10 mouse cellular contexts compared by ENCODE assay signal in the genomic region with DNA sequence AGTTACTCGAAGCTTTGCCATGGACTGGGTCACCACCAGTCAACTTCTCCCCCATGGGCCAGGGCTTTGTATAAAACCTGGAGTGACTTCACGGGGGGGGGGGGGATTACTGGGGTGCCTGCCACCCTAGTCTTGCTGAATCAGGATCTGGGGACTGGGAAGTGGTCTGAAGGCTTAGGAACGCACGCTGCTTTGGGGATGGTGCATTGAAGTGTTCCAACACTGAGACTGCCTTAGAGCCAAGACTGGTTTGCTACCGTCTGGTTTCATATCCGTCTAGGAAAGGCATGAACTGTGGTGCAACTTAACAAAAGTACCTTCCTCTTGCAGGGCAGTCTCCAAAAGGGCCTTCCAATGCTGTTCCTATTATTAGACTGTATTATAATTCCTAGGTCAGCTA. TPM values are rescaled to one million over a fixed set of nuclear protein-coding genes. Genes with fewer than 3 reads are reported as not detected.
DNase-seq lines count a peak whose midpoint lies in the region; ATAC-seq lines count a peak whose summit lies in the region.
"Had no signal": no experiment of that assay in that cellular context is flagged by ENCODE, and none has a peak within 500 bp of the region (broad histone marks: within the 10 kb centered on the region; RNA-seq: fewer than 3 reads in every experiment).

No protein-coding gene starts in this region.

- no peak overlapping the region for H3K4me3 ChIP-seq in heart, embryonic 14.5 days (ENCODE audit: control insufficient read depth in 1 of 2, insufficient read depth in 1 of 2, low read depth in 1 of 2, low read length in 2 of 2)
- no peak overlapping the region; the same call in 1 of the 2 replicates for H3K4me3 ChIP-seq in hindbrain, embryonic 12.5 days
- H3K4me3 ChIP-seq in midbrain, embryonic 10.5 days = peak overlapping the region; percentile 83

- no peak for ATAC-seq in heart, embryonic 14.5 days (ENCODE audit: insufficient number of reproducible peaks, insufficient read depth, low FRiP score, low read depth)
- no peak for ATAC-seq in hindbrain, embryonic 12.5 days (ENCODE audit: low FRiP score)

- peak overlapping the region; percentile 69 for H3K4me2 ChIP-seq in heart, embryonic 14.5 days (ENCODE audit: low read length)
- peak overlapping the region; percentile 68 for H3K4me2 ChIP-seq in hindbrain, embryonic 12.5 days (replicated peaks)

- H3K9ac ChIP-seq in heart, embryonic 14.5 days (ENCODE audit: low read length) = 0 out of 2 replicates have a peak overlapping the region, but pooled peaks have one; percentile 27
- H3K9ac ChIP-seq in hindbrain, embryonic 12.5 days = peak overlapping the region; percentile 78; the same call in 1 of the 2 replicates

- H3K27me3 ChIP-seq in heart, embryonic 14.5 days (ENCODE audit: control insufficient read depth, insufficient read depth, low read length) = no peaks in the 10 kb centered on the region
- H3K27me3 ChIP-seq in hindbrain, embryonic 12.5 days = no peaks in the 10 kb centered on the region
- no peaks in the 10 kb centered on the region for H3K27me3 ChIP-seq in midbrain, embryonic 10.5 days (ENCODE audit: low read depth, poor library complexity, severe bottlenecking)
- H3K27me3 ChIP-seq: CH12.LX had no signal

- DNase-seq in heart, adult 8-10 months (ENCODE audit: low spot score) = no peak
- DNase-seq in brain, adult 2 months (ENCODE audit: low read depth, low spot score) = peak; percentile 66
- DNase-seq in midbrain, embryonic 10.5 days (ENCODE audit: low spot score) = no peak
- DNase-seq in yolk sac, embryonic 10.5 days (ENCODE audit: low spot score) = no peak
- DNase-seq in kidney, adult 11 months = no peak
- DNase-seq in urinary bladder, postnatal 10 days (ENCODE audit: low spot score) = no peak
- DNase-seq: kidney, postnatal 14 days had no signal

- peaks cover 2 to 13% of the 10 kb centered on the region in 2 experiments; a peak in 2 of 4 replicates for H3K4me1 ChIP-seq in heart, embryonic 14.5 days (ENCODE audit: control insufficient read depth in 2 of 2, insufficient read depth in 2 of 2, low read length in 2 of 2)
- H3K4me1 ChIP-seq in hindbrain, embryonic 12.5 days = peaks cover 14% of the 10 kb centered on the region
- H3K4me1 ChIP-seq in midbrain, embryonic 10.5 days = peaks cover 21% of the 10 kb centered on the region

- H3K36me3 ChIP-seq in heart, embryonic 14.5 days (ENCODE audit: control insufficient read depth, insufficient read depth, low read length) = peaks cover 47% of the 10 kb centered on the region
- H3K36me3 ChIP-seq in hindbrain, embryonic 12.5 days = peaks cover 33% of the 10 kb centered on the region
- H3K36me3 ChIP-seq in midbrain, embryonic 10.5 days = peaks cover 47% of the 10 kb centered on the region

- H3K27ac ChIP-seq in heart, embryonic 14.5 days (replicated peaks in 1 of 2; ENCODE audit: control insufficient read depth in 1 of 2, insufficient read depth in 1 of 2, low read depth in 2 of 2, low read length in 2 of 2) = 0 out of 4 replicates have a peak overlapping the region, but pooled peaks of 1 of the 2 experiments have one; percentile 82
- no peak overlapping the region for H3K27ac ChIP-seq in hindbrain, embryonic 12.5 days
- H3K27ac ChIP-seq in midbrain, embryonic 10.5 days (replicated peaks) = no peak overlapping the region

- no peaks in the 10 kb centered on the region for H3K9me3 ChIP-seq in heart, embryonic 14.5 days (ENCODE audit: control insufficient read depth, low read length)
- no peaks in the 10 kb centered on the region for H3K9me3 ChIP-seq in hindbrain, embryonic 12.5 days (replicated peaks)
- no peaks in the 10 kb centered on the region for H3K9me3 ChIP-seq in midbrain, embryonic 10.5 days (replicated peaks)

- 45% methylated on average over 6 of the region's 6 CpGs for WGBS in heart, embryonic 14.5 days
- 54% methylated on average over 6 of the region's 6 CpGs for WGBS in hindbrain, embryonic 12.5 days
- 47% methylated on average over 6 of the region's 6 CpGs for WGBS in midbrain, embryonic 10.5 days

RNA-seq across cellular contexts. Expression of gene Cebpzos, which starts 1.4 kb away (rescaled TPM):
- 96.5 and 101 TPM in 2 replicates for polyA plus RNA-seq in heart, embryonic 14.5 days (2014; fragmentation: Nextera tagmentation; extraction: Ambion mirVana)
- 10 to 100 TPM; 64.4 to 75.7 (median 70.8) TPM for total RNA-seq in heart, adult 8-10 months (2022)
- 102 and 111 TPM in 2 replicates for polyA plus RNA-seq in hindbrain, embryonic 12.5 days (2016; fragmentation: Nextera tagmentation; extraction: Ambion mirVana)
- 111 and 116 TPM in 2 replicates for polyA plus RNA-seq in midbrain, embryonic 10.5 days (2016; fragmentation: Nextera tagmentation; extraction: Ambion mirVana)

RNA-seq across cellular contexts. Expression of gene Sult6b1, which starts 10.9 kb away (rescaled TPM):
- 0.18 TPM in 1 of 2 replicates, not detected in the other for polyA plus RNA-seq in heart, embryonic 14.5 days (2014; fragmentation: Nextera tagmentation; extraction: Ambion mirVana)
- not detected for total RNA-seq in heart, adult 8-10 months (2022)
- polyA plus RNA-seq in hindbrain, embryonic 12.5 days (2016; fragmentation: Nextera tagmentation; extraction: Ambion mirVana) = 0.10 and 0.21 TPM in 2 replicates
- polyA plus RNA-seq in midbrain, embryonic 10.5 days (2016; fragmentation: Nextera tagmentation; extraction: Ambion mirVana) = 0.10 TPM in 1 of 2 replicates, not detected in the other

RNA-seq across cellular contexts. Expression of gene Cebpz, which starts 19.2 kb away (rescaled TPM):
- polyA plus RNA-seq in heart, embryonic 14.5 days (2014; fragmentation: Nextera tagmentation; extraction: Ambion mirVana) = 28.7 and 37.4 TPM in 2 replicates
- total RNA-seq in heart, adult 8-10 months (2022) = 10 to 100 TPM; 18.3 to 21.0 (median 19.3) TPM
- polyA plus RNA-seq in hindbrain, embryonic 12.5 days (2016; fragmentation: Nextera tagmentation; extraction: Ambion mirVana) = 65.6 and 67.2 TPM in 2 replicates
- polyA plus RNA-seq in midbrain, embryonic 10.5 days (2016; fragmentation: Nextera tagmentation; extraction: Ambion mirVana) = 55.8 and 58.4 TPM in 2 replicates

RNA-seq across cellular contexts. Expression of gene Ndufaf7, which starts 19.2 kb away (rescaled TPM):
- 61.3 and 62.8 TPM in 2 replicates for polyA plus RNA-seq in heart, embryonic 14.5 days (2014; fragmentation: Nextera tagmentation; extraction: Ambion mirVana)
- 10 to 100 TPM; 44.3 to 57.3 (median 50.7) TPM for total RNA-seq in heart, adult 8-10 months (2022)
- polyA plus RNA-seq in hindbrain, embryonic 12.5 days (2016; fragmentation: Nextera tagmentation; extraction: Ambion mirVana) = 58.2 and 58.9 TPM in 2 replicates
- 51.3 and 55.7 TPM in 2 replicates for polyA plus RNA-seq in midbrain, embryonic 10.5 days (2016; fragmentation: Nextera tagmentation; extraction: Ambion mirVana)

RNA-seq across cellular contexts. Expression of gene Eif2ak2, which starts 35.3 kb away (rescaled TPM):
- 8.0 and 9.6 TPM in 2 replicates for polyA plus RNA-seq in heart, embryonic 14.5 days (2014; fragmentation: Nextera tagmentation; extraction: Ambion mirVana)
- total RNA-seq in heart, adult 8-10 months (2022) = 1 to 10 TPM; 7.9 to 9.5 (median 8.2) TPM
- 7.7 and 11.1 TPM in 2 replicates for polyA plus RNA-seq in hindbrain, embryonic 12.5 days (2016; fragmentation: Nextera tagmentation; extraction: Ambion mirVana)
- 4.6 and 5.9 TPM in 2 replicates for polyA plus RNA-seq in midbrain, embryonic 10.5 days (2016; fragmentation: Nextera tagmentation; extraction: Ambion mirVana)
